Mouse (Mus musculus) megakaryocyte, embryonic 14.5 days (primary cell): ENCODE results near the gene Lgi2. TPM values are rescaled to one million over a fixed set of nuclear protein-coding genes. Genes with fewer than 3 reads are reported as not detected.
A peak's percentile ranks its signal among the peaks of the same experiment; 100 is the strongest.

Experiments
- H3K27me3 ChIP-seq: replicated peaks from 2 replicates; pipeline ENCODE3; 2012; ENCODE audit warnings: inconsistent platforms
- H3K36me3 ChIP-seq: replicated peaks from 2 replicates; pipeline ENCODE3; 2012; ENCODE audit warnings: low read length, inconsistent platforms, mixed read lengths
- H3K4me1 ChIP-seq: 2 replicates; pipeline ENCODE4 v1.6.1; 2012; ENCODE audit warnings: inconsistent platforms
- H3K4me3 ChIP-seq: replicated peaks from 2 replicates; pipeline ENCODE3; 2012; ENCODE audit warnings: moderate library complexity, mild to moderate bottlenecking, inconsistent platforms
- H3K9me3 ChIP-seq: 2 replicates; pipeline ENCODE4 v1.6.1; 2012; ENCODE audit warnings: inconsistent platforms
- FLI1 ChIP-seq: IDR thresholded peaks from 2 replicates; pipeline ENCODE4 v1.6.1; 2012; ENCODE audit warnings: low read length, inconsistent platforms, mixed read lengths
- GATA1 ChIP-seq: IDR thresholded peaks from 3 replicates; pipeline ENCODE4 v1.6.1; 2012; ENCODE audit warnings: mixed read lengths, low read length, inconsistent platforms, borderline replicate concordance
- polyA plus RNA-seq: library from polyadenylated mRNA; stranded (reverse); fragments of >175 nt; gene quantifications from 2 replicates; pipeline ENCODE4 v1.2.3, GENCODE M21; 2012; ENCODE audit warnings: low replicate concordance; ENCODE audit not compliant: insufficient read depth

Lgi2 gene
- not detected in 2 replicates for polyA plus RNA-seq

GRCm38 (mm10) chr5:52565813-52566531 lies at the start of gene Lgi2:
TSS of gene Lgi2 (minus strand) at chr5:52566462.
- peaks cover 45% of the 10 kb centered on the region for H3K9me3 ChIP-seq
- peaks cover 57% of the 10 kb centered on the region for H3K27me3 ChIP-seq
- TF ChIP-seq FLI1 (no peak), GATA1 (no peak)
- peaks cover 3% of the 10 kb centered on the region; the same call in 1 of the 2 replicates for H3K4me1 ChIP-seq
- peak within 1 kb of the TSS; percentile 64 for H3K4me3 ChIP-seq
- H3K36me3 ChIP-seq, result no peaks in the 10 kb centered on the region

GRCm38 (mm10) chr5:52615421-52615820 lies 49.2 kb upstream of the Lgi2 start:
- Histone ChIP-seq H3K4me1 (peaks cover 30% of the 10 kb centered on the region), H3K36me3 (no peaks in the 10 kb centered on the region), H3K9me3 (peaks cover 24% of the 10 kb centered on the region), H3K4me3 (no peak overlapping the region), H3K27me3 (peaks cover 40% of the 10 kb centered on the region)
- TF ChIP-seq GATA1, result no peak
- TF ChIP-seq FLI1, result no peak

- Histone ChIP-seq H3K4me1 (peaks cover 30% of the 10 kb centered on the region), H3K4me3 (no peak overlapping the region), H3K27me3 (peaks cover 34% of the 10 kb centered on the region), H3K9me3 (peaks cover 24% of the 10 kb centered on the region), H3K36me3 (no peaks in the 10 kb centered on the region)
- TF ChIP-seq FLI1 (no peak), GATA1 (no peak)
These were observed 48.4 kb upstream of the Lgi2 start for GRCm38 (mm10) chr5:52614686-52615085.

- Histone ChIP-seq H3K4me1 (peaks cover 18% of the 10 kb centered on the region), H3K9me3 (peaks cover 39% of the 10 kb centered on the region), H3K4me3 (no peak overlapping the region), H3K36me3 (no peaks in the 10 kb centered on the region), H3K27me3 (peaks cover 21% of the 10 kb centered on the region)
- TF ChIP-seq FLI1, result no peak
- no peak for TF ChIP-seq GATA1
These were observed 46.5 kb upstream of the Lgi2 start for GRCm38 (mm10) chr5:52612776-52613175.

- Histone ChIP-seq H3K4me1 (peaks cover 6% of the 10 kb centered on the region), H3K9me3 (peaks cover 53% of the 10 kb centered on the region), H3K4me3 (no peak overlapping the region)
These were observed 45.1 kb upstream of the Lgi2 start for GRCm38 (mm10) chr5:52611315-52611895.

GRCm38 (mm10) chr5:52610306-52610705 lies 44.0 kb upstream of the Lgi2 start:
- H3K9me3 ChIP-seq, result peaks cover 61% of the 10 kb centered on the region
- no peak overlapping the region for H3K4me3 ChIP-seq
- no peaks in the 10 kb centered on the region for H3K36me3 ChIP-seq
- TF ChIP-seq GATA1, result no peak
- TF ChIP-seq FLI1, result no peak
- H3K27me3 ChIP-seq, result peaks cover 11% of the 10 kb centered on the region
- H3K4me1 ChIP-seq, result no peaks in the 10 kb centered on the region; the same call in 1 of the 2 replicates

More at GRCm38 (mm10) chr5:52611315-52611895, 45.1 kb upstream of the Lgi2 start:
- H3K27me3 ChIP-seq, result peaks cover 16% of the 10 kb centered on the region
- H3K36me3 ChIP-seq, result no peaks in the 10 kb centered on the region
- TF ChIP-seq GATA1 (no peak), FLI1 (no peak)

- no peaks in the 10 kb centered on the region; the same call in 1 of the 2 replicates for H3K4me1 ChIP-seq
- H3K9me3 ChIP-seq, result peaks cover 61% of the 10 kb centered on the region
- H3K4me3 ChIP-seq, result no peak overlapping the region
- no peaks in the 10 kb centered on the region for H3K36me3 ChIP-seq
- no peak for TF ChIP-seq GATA1
- no peak for TF ChIP-seq FLI1
- peaks cover 11% of the 10 kb centered on the region for H3K27me3 ChIP-seq
These were observed 43.4 kb upstream of the Lgi2 start for GRCm38 (mm10) chr5:52609672-52610071.

- H3K9me3 ChIP-seq, result peaks cover 41% of the 10 kb centered on the region
- H3K4me3 ChIP-seq, result no peak overlapping the region
- no peak for TF ChIP-seq FLI1
- no peak for TF ChIP-seq GATA1
- no peaks in the 10 kb centered on the region; the same call in 1 of the 2 replicates for H3K4me1 ChIP-seq
- peaks cover 4% of the 10 kb centered on the region for H3K27me3 ChIP-seq
- H3K36me3 ChIP-seq, result no peaks in the 10 kb centered on the region
These were observed 38.4 kb upstream of the Lgi2 start for GRCm38 (mm10) chr5:52604582-52605041.

GRCm38 (mm10) chr5:52590612-52591011 lies 24.4 kb upstream of the Lgi2 start:
- Histone ChIP-seq H3K9me3 (peaks cover 27% of the 10 kb centered on the region), H3K4me3 (no peak overlapping the region), H3K36me3 (no peaks in the 10 kb centered on the region), H3K4me1 (no peaks in the 10 kb centered on the region), H3K27me3 (peaks cover 2% of the 10 kb centered on the region)
- no peak for TF ChIP-seq FLI1
- no peak for TF ChIP-seq GATA1

- no peak for TF ChIP-seq GATA1
- no peak for TF ChIP-seq FLI1
- Histone ChIP-seq H3K36me3 (no peaks in the 10 kb centered on the region), H3K27me3 (peaks cover 2% of the 10 kb centered on the region), H3K4me3 (no peak overlapping the region), H3K4me1 (no peaks in the 10 kb centered on the region), H3K9me3 (peaks cover 27% of the 10 kb centered on the region)
These were observed 22.4 kb upstream of the Lgi2 start for GRCm38 (mm10) chr5:52588650-52589049.
